Mouse (Mus musculus) brain, embryonic 14.5 days (tissue): Measurements from ENCODE around the gene Pcp4. TPM values are rescaled to one million over a fixed set of nuclear protein-coding genes. Genes with fewer than 3 reads are reported as not detected.

Experiments
- DNase-seq: peaks from one replicate; pipeline ENCODE4 v3.0.0-alpha.2; 2011; ENCODE audit warnings: low read depth
- CTCF ChIP-seq: fragments of 200-500 bp; IDR thresholded peaks from 2 replicates; pipeline ENCODE4 v1.5.1; 2012; ENCODE audit warnings: inconsistent platforms, mild to moderate bottlenecking, moderate library complexity, borderline replicate concordance; ENCODE audit not compliant: insufficient read depth, insufficient read length; ENCODE audit errors: extremely low read depth
- POLR2A ChIP-seq: fragments of 200-500 bp; IDR thresholded peaks from 2 replicates; pipeline ENCODE4 v1.6.1; 2012; ENCODE audit warnings: mild to moderate bottlenecking, inconsistent platforms, borderline replicate concordance; ENCODE audit not compliant: poor library complexity, insufficient read depth, insufficient read length, severe bottlenecking; ENCODE audit errors: extremely low read depth
- polyA plus RNA-seq: library from polyadenylated mRNA; depleted of rRNA; stranded (reverse); fragments of >200 nt; gene quantifications from 2 replicates; pipeline ENCODE4 v1.2.3, GENCODE M21; 2012

Gene Pcp4
- polyA plus RNA-seq, 1 experiment: 125 TPM

- no peak for DNase-seq
- no peak for TF ChIP-seq POLR2A
- no peak for TF ChIP-seq CTCF
These were observed 8.1 kb upstream of the Pcp4 start for GRCm38 (mm10) chr16:96459356-96459755.

- DNase-seq: peak; percentile 64
These were observed 6.6 kb upstream of the Pcp4 start for GRCm38 (mm10) chr16:96460788-96461187.

GRCm38 (mm10) chr16:96468011-96468410 lies 605 bp downstream of the Pcp4 start:
- DNase-seq: peak; percentile 51
- no peak for TF ChIP-seq POLR2A
- TF ChIP-seq CTCF: no peak

More at GRCm38 (mm10) chr16:96460788-96461187, 6.6 kb upstream of the Pcp4 start:
- TF ChIP-seq CTCF (no peak), POLR2A (no peak)

GRCm38 (mm10) chr16:96468698-96469097 lies 1.3 kb downstream of the Pcp4 start:
- no peak for TF ChIP-seq CTCF
- no peak for TF ChIP-seq POLR2A
- peak; percentile 93 for DNase-seq

- TF ChIP-seq CTCF (peak; percentile 49; the same call in 1 of the 2 replicates), POLR2A (no peak)
- DNase-seq: peak; percentile 29
These were observed 2.2 kb downstream of the Pcp4 start for GRCm38 (mm10) chr16:96469640-96470039.

- TF ChIP-seq POLR2A: no peak
- TF ChIP-seq CTCF: no peak
These were observed 5.0 kb downstream of the Pcp4 start for GRCm38 (mm10) chr16:96472361-96472760.

GRCm38 (mm10) chr16:96472816-96473215 lies 5.4 kb downstream of the Pcp4 start:
- TF ChIP-seq POLR2A (no peak), CTCF (no peak)
- peak; percentile 79 for DNase-seq

More at GRCm38 (mm10) chr16:96472361-96472760, 5.0 kb downstream of the Pcp4 start:
- peak; percentile 36 for DNase-seq

GRCm38 (mm10) chr16:96474185-96474584 lies 6.8 kb downstream of the Pcp4 start:
- TF ChIP-seq CTCF: no peak
- TF ChIP-seq POLR2A: no peak
- DNase-seq: no peak

- no peak for DNase-seq
- TF ChIP-seq POLR2A: no peak
- no peak for TF ChIP-seq CTCF
These were observed 14.4 kb downstream of the Pcp4 start for GRCm38 (mm10) chr16:96481791-96482190.

GRCm38 (mm10) chr16:96487007-96487684 lies 19.7 kb downstream of the Pcp4 start:
- TF ChIP-seq POLR2A: no peak
- no peak for TF ChIP-seq CTCF
- peak; percentile 64 for DNase-seq

GRCm38 (mm10) chr16:96488038-96488437 lies 20.6 kb downstream of the Pcp4 start:
- no peak for TF ChIP-seq CTCF
- TF ChIP-seq POLR2A: no peak
- no peak for DNase-seq

GRCm38 (mm10) chr16:96491530-96491929 lies 24.1 kb downstream of the Pcp4 start:
- peak; percentile 74 for DNase-seq
- TF ChIP-seq POLR2A: no peak
- TF ChIP-seq CTCF: no peak
